In the genomic region with DNA sequence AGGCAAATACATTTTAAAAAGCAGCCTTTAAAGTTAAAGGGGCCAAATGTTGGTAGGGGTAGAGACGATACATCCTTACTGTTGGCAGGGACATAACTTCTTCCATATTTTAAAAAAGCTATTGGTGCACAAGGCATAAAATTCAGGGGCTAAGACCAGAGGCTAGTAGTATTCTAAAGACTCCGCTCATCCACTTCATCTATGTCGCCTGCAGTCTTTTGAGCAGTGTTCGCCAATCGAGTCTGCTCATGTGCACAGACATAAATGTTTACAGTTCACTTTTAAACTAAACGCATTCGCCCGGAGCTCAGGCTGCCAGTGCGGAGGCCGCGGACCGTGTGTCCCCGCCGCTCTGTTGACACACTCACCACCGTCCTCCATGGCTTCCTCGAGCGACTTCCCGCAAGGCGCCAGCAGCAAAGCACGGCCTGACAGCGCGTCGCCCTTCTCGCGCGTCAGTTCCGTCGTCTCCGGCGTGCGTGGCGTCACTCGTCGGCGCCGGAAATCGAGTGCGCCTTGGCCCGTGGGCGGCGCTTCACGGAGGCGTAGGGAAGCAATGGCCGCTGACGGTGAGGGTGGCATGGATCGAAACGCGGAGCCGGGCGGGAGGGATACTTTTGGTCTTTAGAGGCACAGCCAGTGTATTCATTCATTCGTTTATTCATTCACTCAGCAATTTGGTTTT, we compare ENCODE assay signal across 8 mouse cellular contexts. TPM values are rescaled to one million over a fixed set of nuclear protein-coding genes. Genes with fewer than 3 reads are reported as not detected.
DNase-seq lines count a peak whose midpoint lies in the region; ATAC-seq and TF ChIP-seq lines count a peak whose summit lies in the region.

A gene (minus strand): TSS at position 499 of the 685 bp plus-strand sequence.
A gene (plus strand): TSS at position 508 of the 685 bp plus-strand sequence.

- peak within 1 kb of the TSS; percentile 79 for H3K9ac ChIP-seq in hindbrain, postnatal 0 days (replicated peaks; ENCODE audit: low read length)

- peaks cover 28% of the 10 kb centered on the region for H3K36me3 ChIP-seq in hindbrain, postnatal 0 days (ENCODE audit: insufficient read depth, low read length)

- DNase-seq in ZHBTc4 (ENCODE audit: low read depth, low spot score): peak; percentile 98
- DNase-seq in gastrocnemius, adult 2 months: peak; percentile 96
- DNase-seq in hindbrain, postnatal 0 days (ENCODE audit: low spot score): peak; percentile 98
- peak; percentile 96 to 98 for DNase-seq in left cerebral cortex, adult 2 months (ENCODE audit: extremely low spot score in 1 of 2, low spot score in 2 of 2)
- peak; percentile 94 to 97 for DNase-seq in right cerebral cortex, adult 2 months (ENCODE audit: low spot score in 2 of 2)
- DNase-seq in urinary bladder, postnatal 14 days (ENCODE audit: low spot score): peak; percentile 93

- H3K9me3 ChIP-seq in hindbrain, postnatal 0 days (ENCODE audit: low read length): no peaks in the 10 kb centered on the region

- H3K27ac ChIP-seq in gastrocnemius, adult 2 months: peak within 1 kb of the TSS; percentile 91
- peak within 1 kb of the TSS; percentile 69 for H3K27ac ChIP-seq in hindbrain, postnatal 0 days
- H3K27ac ChIP-seq in left cerebral cortex, adult 2 months: peak within 1 kb of the TSS; percentile 89

- H3K4me3 ChIP-seq in gastrocnemius, adult 2 months: peak within 1 kb of the TSS; percentile 90
- H3K4me3 ChIP-seq in hindbrain, postnatal 0 days (ENCODE audit: low read length): peak within 1 kb of the TSS; percentile 82
- peak within 1 kb of the TSS; percentile 81 for H3K4me3 ChIP-seq in left cerebral cortex, adult 2 months

- peak; percentile 93 for ATAC-seq in common myeloid progenitor, adult 5-6 weeks (replicated peaks; ENCODE audit: low read depth, poor library complexity, severe bottlenecking)
- ATAC-seq in hindbrain, postnatal 0 days: peak; percentile 95
- peak; percentile 97 for ATAC-seq in megakaryocyte, adult 5-6 weeks (ENCODE audit: poor library complexity, severe bottlenecking)

- intact Hi-C loops in gastrocnemius, adult 2 months (cut with DNase I): no loop called here
- intact Hi-C loops in left cerebral cortex, adult 2 months (cut with DNase I): no loop called here

- peak within 1 kb of the TSS; percentile 81 for H3K4me2 ChIP-seq in hindbrain, postnatal 0 days (ENCODE audit: low read depth, low read length)

- WGBS in hindbrain, postnatal 0 days: under 1% methylated on average over 51 of the region's 51 CpGs

- H3K27me3 ChIP-seq in hindbrain, postnatal 0 days (ENCODE audit: insufficient read depth, low read length): no peaks in the 10 kb centered on the region

- peaks cover 16% of the 10 kb centered on the region; the same call in 1 of the 2 replicates for H3K4me1 ChIP-seq in hindbrain, postnatal 0 days (ENCODE audit: insufficient read depth, low read length)

- 0 out of 2 replicates have a peak, but pooled peaks have one; percentile 4 for TF ChIP-seq CTCF in gastrocnemius, adult 2 months (IDR thresholded peaks at IDR 0.05)
- no peak for TF ChIP-seq CTCF in hindbrain, postnatal 0 days (IDR thresholded peaks at IDR 0.05; ENCODE audit: low read depth)
- no peak for TF ChIP-seq CTCF in left cerebral cortex, adult 2 months (IDR thresholded peaks at IDR 0.05)

RNA-seq across cellular contexts. Expression of the first gene that starts in this region (rescaled TPM):
- 37.9 and 61.6 TPM in 2 replicates for total RNA-seq in common myeloid progenitor, adult 5-6 weeks (2017)
- 10 to 100 TPM; 36.7 to 38.5 TPM for total RNA-seq in gastrocnemius, adult 2 months (2021)
- 29.0 and 31.7 TPM in 2 replicates for total RNA-seq in hindbrain, postnatal 0 days (2014; rRNA removed)
- polyA plus RNA-seq in hindbrain, postnatal 0 days (2015; fragmentation: Nextera tagmentation; extraction: Ambion mirVana): 56.8 and 57.5 TPM in 2 replicates
- total RNA-seq in left cerebral cortex, adult 2 months (2021): 10 to 100 TPM; 35.1 to 37.7 TPM
- total RNA-seq in megakaryocyte, adult 5-6 weeks (2015): 24.8 and 28.0 TPM in 2 replicates
- total RNA-seq in megakaryocyte, adult 5-6 weeks (2017): 15.6 and 20.0 TPM in 2 replicates

RNA-seq across cellular contexts. Expression of the second gene that starts in this region (rescaled TPM):
- total RNA-seq in common myeloid progenitor, adult 5-6 weeks (2017): 33.8 and 39.2 TPM in 2 replicates
- total RNA-seq in gastrocnemius, adult 2 months (2021): 10 to 100 TPM; 15.4 to 16.3 TPM
- total RNA-seq in hindbrain, postnatal 0 days (2014; rRNA removed): 26.7 and 33.4 TPM in 2 replicates
- 27.5 and 32.1 TPM in 2 replicates for polyA plus RNA-seq in hindbrain, postnatal 0 days (2015; fragmentation: Nextera tagmentation; extraction: Ambion mirVana)
- total RNA-seq in left cerebral cortex, adult 2 months (2021): 10 to 100 TPM; 26.6 to 28.6 TPM
- total RNA-seq in megakaryocyte, adult 5-6 weeks (2015): 8.0 and 8.6 TPM in 2 replicates
- 11.6 and 20.7 TPM in 2 replicates for total RNA-seq in megakaryocyte, adult 5-6 weeks (2017)

Comparison
In these comparisons a context has a peak if more than half of its experiments do, and no peak if none do; other contexts are left out.
1. Peak in every context shown above with its lines: DNase-seq, ATAC-seq, H3K4me3 ChIP-seq and H3K27ac ChIP-seq.